Mouse (Mus musculus) CH12.LX (cell line): Measurements from ENCODE around the gene Cryzl2. TPM values are rescaled to one million over a fixed set of nuclear protein-coding genes. Genes with fewer than 3 reads are reported as not detected.

ENCODE experiments used
- DNase-seq: peaks from one replicate; pipeline ENCODE4 v3.0.0-alpha.2; 2013; ENCODE audit errors: extremely low read depth
- H3K27ac ChIP-seq: 2 replicates; pipeline ENCODE4 v1.5.1; 2012; ENCODE audit warnings: low read depth, mild to moderate bottlenecking, control low read depth, moderate library complexity; ENCODE audit not compliant: insufficient read depth
- H3K27me3 ChIP-seq: replicated peaks from 2 replicates; pipeline ENCODE3; 2012; ENCODE audit warnings: inconsistent platforms
- H3K36me3 ChIP-seq, 2 experiments: replicated peaks in 1 of 2; 2 replicates each; pipeline versions ENCODE3 to v1.6.1; 2012; ENCODE audit warnings: inconsistent platforms in 1 of 2, low read length in 1 of 2, mild to moderate bottlenecking in 1 of 2, mixed read lengths in 1 of 2, moderate library complexity in 1 of 2; ENCODE audit not compliant: control insufficient read depth in 1 of 2, insufficient read depth in 1 of 2
- H3K4me1 ChIP-seq, 2 experiments: 2 replicates each; pipeline ENCODE4 v1.6.1; 2012; ENCODE audit warnings: inconsistent platforms in 1 of 2, moderate library complexity in 1 of 2; ENCODE audit not compliant: insufficient read depth in 2 of 2, control insufficient read depth in 1 of 2
- H3K4me2 ChIP-seq: 2 replicates; pipeline ENCODE4 v1.6.1; 2012; ENCODE audit warnings: low read depth, mild to moderate bottlenecking, control low read depth; ENCODE audit not compliant: poor library complexity, insufficient read depth, severe bottlenecking
- H3K4me3 ChIP-seq, 3 experiments: fragments of 150-350 bp in 1 of 3; sonication (generic) in 1 of 3; replicated peaks in 1 of 3; 2 replicates each; pipeline versions ENCODE3 to v1.5.1; 2011 to 2012; ENCODE audit warnings: low read depth in 2 of 3, low read length in 2 of 3, mild to moderate bottlenecking in 2 of 3, moderate library complexity in 2 of 3, control low read depth in 1 of 3, improper control_type of control experiment in 1 of 3, inconsistent platforms in 1 of 3, mixed read lengths in 1 of 3; ENCODE audit not compliant: poor library complexity in 1 of 3
- H3K79me2 ChIP-seq: replicated peaks from 2 replicates; pipeline ENCODE4 v1.6.1; 2012; ENCODE audit warnings: mild to moderate bottlenecking, moderate library complexity; ENCODE audit not compliant: control insufficient read depth, poor library complexity, insufficient read depth, severe bottlenecking; ENCODE audit errors: extremely low read depth
- H3K9ac ChIP-seq: 2 replicates; pipeline ENCODE4 v1.6.1; 2012; ENCODE audit warnings: low read depth, mild to moderate bottlenecking, control low read depth, moderate library complexity; ENCODE audit not compliant: insufficient read depth
- H3K9me3 ChIP-seq: replicated peaks from 2 replicates; pipeline ENCODE3; 2012; ENCODE audit warnings: low read length, inconsistent platforms, mixed read lengths
- BHLHE40 ChIP-seq: IDR thresholded peaks from 2 replicates; pipeline ENCODE4 v1.6.1; 2011; ENCODE audit warnings: mild to moderate bottlenecking, low read depth, low read length, improper control_type of control experiment
- CHD1 ChIP-seq: IDR thresholded peaks from 2 replicates; pipeline ENCODE4 v1.6.1; 2012; ENCODE audit warnings: low read depth, low read length, improper control_type of control experiment, inconsistent platforms
- CHD2 ChIP-seq: IDR thresholded peaks from 2 replicates; pipeline ENCODE4 v1.6.1; 2011; ENCODE audit warnings: low read length, improper control_type of control experiment
- CTCF ChIP-seq, 2 experiments: IDR thresholded peaks in 1 of 2; conservative IDR thresholded peaks in 1 of 2; 2 replicates each; pipeline ENCODE4 v1.5.1; 2011 to 2012; ENCODE audit warnings: low read depth in 2 of 2, low read length in 2 of 2, improper control_type of control experiment in 1 of 2, inconsistent platforms in 1 of 2, mild to moderate bottlenecking in 1 of 2, moderate library complexity in 1 of 2
- E2F4 ChIP-seq: IDR thresholded peaks from 2 replicates; pipeline ENCODE4 v1.6.1; 2011; ENCODE audit warnings: low read depth, low read length, improper control_type of control experiment; ENCODE audit not compliant: insufficient replicate concordance
- ELF1 ChIP-seq: IDR thresholded peaks from 2 replicates; pipeline ENCODE4 v1.6.1; 2014; ENCODE audit warnings: low read depth, mild to moderate bottlenecking, inconsistent platforms, low read length, improper control_type of control experiment
- EP300 ChIP-seq: IDR thresholded peaks from 2 replicates; pipeline ENCODE4 v1.6.1; 2011; ENCODE audit warnings: low read length, improper control_type of control experiment
- ETS1 ChIP-seq: conservative IDR thresholded peaks from 2 replicates; pipeline ENCODE4 v1.6.1; 2012; ENCODE audit warnings: low read depth, mild to moderate bottlenecking, inconsistent platforms, low read length, improper control_type of control experiment, moderate library complexity
- HCFC1 ChIP-seq: IDR thresholded peaks from 2 replicates; pipeline ENCODE4 v1.6.1; 2012; ENCODE audit warnings: low read depth, mild to moderate bottlenecking, inconsistent platforms, low read length, improper control_type of control experiment
- IRF4 ChIP-seq: IDR thresholded peaks from 2 replicates; pipeline ENCODE4 v1.6.1; 2014; ENCODE audit warnings: low read depth, mild to moderate bottlenecking, inconsistent platforms, low read length, improper control_type of control experiment
- JUN ChIP-seq: IDR thresholded peaks from 2 replicates; pipeline ENCODE4 v1.6.1; 2011; ENCODE audit warnings: low read depth, mild to moderate bottlenecking, low read length, improper control_type of control experiment, moderate library complexity; ENCODE audit not compliant: insufficient read depth
- JUND ChIP-seq: conservative IDR thresholded peaks from 2 replicates; pipeline ENCODE4 v1.6.1; 2011; ENCODE audit warnings: low read depth, low read length, improper control_type of control experiment
- KAT2A ChIP-seq: IDR thresholded peaks from 2 replicates; pipeline ENCODE4 v1.6.1; 2012; ENCODE audit warnings: low read length, improper control_type of control experiment, inconsistent platforms; ENCODE audit not compliant: insufficient replicate concordance
- MAFK ChIP-seq: IDR thresholded peaks from 2 replicates; pipeline ENCODE4 v1.6.1; 2011; ENCODE audit warnings: low read length, improper control_type of control experiment; ENCODE audit not compliant: insufficient replicate concordance
- MAX ChIP-seq: IDR thresholded peaks from 2 replicates; pipeline ENCODE4 v1.6.1; 2011; ENCODE audit warnings: low read length, improper control_type of control experiment
- MAZ ChIP-seq: IDR thresholded peaks from 2 replicates; pipeline ENCODE4 v1.6.1; 2012; ENCODE audit warnings: low read depth, mild to moderate bottlenecking, inconsistent platforms, low read length, improper control_type of control experiment, moderate library complexity
- MEF2A ChIP-seq: IDR thresholded peaks from 2 replicates; pipeline ENCODE4 v1.6.1; 2014; ENCODE audit warnings: low read depth, mild to moderate bottlenecking, inconsistent platforms, low read length, improper control_type of control experiment, borderline replicate concordance
- MXI1 ChIP-seq: IDR thresholded peaks from 2 replicates; pipeline ENCODE4 v1.6.1; 2011; ENCODE audit warnings: mild to moderate bottlenecking, low read depth, low read length, improper control_type of control experiment
- MYC ChIP-seq: IDR thresholded peaks from 2 replicates; pipeline ENCODE4 v1.6.1; 2011; ENCODE audit warnings: low read depth, mild to moderate bottlenecking, improper control_type of control experiment, low read length
- NELFE ChIP-seq: IDR thresholded peaks from 2 replicates; pipeline ENCODE4 v1.6.1; 2011; ENCODE audit warnings: low read depth, low read length, improper control_type of control experiment
- NRF1 ChIP-seq: IDR thresholded peaks from 2 replicates; pipeline ENCODE4 v1.6.1; 2014; ENCODE audit warnings: low read depth, mild to moderate bottlenecking, inconsistent platforms, low read length, improper control_type of control experiment, moderate library complexity
- PAX5 ChIP-seq: IDR thresholded peaks from 2 replicates; pipeline ENCODE4 v1.6.1; 2012; ENCODE audit warnings: low read length, inconsistent platforms, mixed read lengths
- POLR2A ChIP-seq: IDR thresholded peaks from 2 replicates; pipeline ENCODE4 v1.6.1; 2011; ENCODE audit warnings: low read depth, mild to moderate bottlenecking, improper control_type of control experiment, low read length
- POLR2AphosphoS2 ChIP-seq: IDR thresholded peaks from 2 replicates; pipeline ENCODE4 v1.6.1; 2011; ENCODE audit warnings: low read depth, low read length, improper control_type of control experiment
- RAD21 ChIP-seq: IDR thresholded peaks from 2 replicates; pipeline ENCODE4 v1.6.1; 2011; ENCODE audit warnings: low read depth, mild to moderate bottlenecking, low read length, improper control_type of control experiment, moderate library complexity
- RCOR1 ChIP-seq: conservative IDR thresholded peaks from 2 replicates; pipeline ENCODE4 v1.6.1; 2012; ENCODE audit warnings: low read depth, mild to moderate bottlenecking, inconsistent platforms, low read length, improper control_type of control experiment
- SIN3A ChIP-seq: IDR thresholded peaks from 2 replicates; pipeline ENCODE4 v1.6.1; 2012; ENCODE audit warnings: low read length, improper control_type of control experiment, inconsistent platforms
- SMC3 ChIP-seq: IDR thresholded peaks from 2 replicates; pipeline ENCODE4 v1.6.1; 2011; ENCODE audit warnings: low read depth, low read length, improper control_type of control experiment
- TBP ChIP-seq: conservative IDR thresholded peaks from 2 replicates; pipeline ENCODE4 v1.6.1; 2011; ENCODE audit warnings: low read depth, low read length, improper control_type of control experiment
- TCF12 ChIP-seq: IDR thresholded peaks from 2 replicates; pipeline ENCODE4 v1.6.1; 2014; ENCODE audit warnings: low read depth, mild to moderate bottlenecking, inconsistent platforms, low read length, improper control_type of control experiment
- UBTF ChIP-seq: IDR thresholded peaks from 2 replicates; pipeline ENCODE4 v1.6.1; 2012; ENCODE audit warnings: low read depth, mild to moderate bottlenecking, inconsistent platforms, low read length, improper control_type of control experiment, moderate library complexity
- USF1 ChIP-seq: IDR thresholded peaks from 2 replicates; pipeline ENCODE4 v1.6.1; 2014; ENCODE audit warnings: low read depth, mild to moderate bottlenecking, inconsistent platforms, low read length, improper control_type of control experiment
- USF2 ChIP-seq: conservative IDR thresholded peaks from 2 replicates; pipeline ENCODE4 v1.6.1; 2011; ENCODE audit warnings: low read depth, low read length, improper control_type of control experiment
- ZC3H11A ChIP-seq: IDR thresholded peaks from 2 replicates; pipeline ENCODE4 v1.6.1; 2012; ENCODE audit warnings: low read depth, mild to moderate bottlenecking, inconsistent platforms, low read length, improper control_type of control experiment
- ZKSCAN1 ChIP-seq: IDR thresholded peaks from 2 replicates; pipeline ENCODE4 v1.6.1; 2012; ENCODE audit warnings: low read depth, inconsistent platforms, low read length, improper control_type of control experiment, borderline replicate concordance
- ZMIZ1 ChIP-seq: IDR thresholded peaks from 2 replicates; pipeline ENCODE4 v1.6.1; 2012; ENCODE audit warnings: low read depth, mild to moderate bottlenecking, inconsistent platforms, low read length, improper control_type of control experiment
- ZNF384 ChIP-seq: IDR thresholded peaks from 2 replicates; pipeline ENCODE4 v1.6.1; 2012; ENCODE audit warnings: low read depth, low read length, improper control_type of control experiment, inconsistent platforms
- dilution Hi-C: fragments of 300-500 bp; cut with MboI; formaldehyde crosslinking; loops from 2 replicates; pipeline ENCODE4 v1.14.3; 2020; ENCODE audit warnings: low sequenced_read_pairs; ENCODE audit not compliant: extremely low pct_unique_long_range_greater_than_20kb, extremely low pct_ligation_motif_present
- in situ Hi-C: fragments of 300-500 bp; cut with MboI; formaldehyde crosslinking; loops from 3 replicates; pipeline ENCODE4 v1.14.3; 2019; ENCODE audit warnings: low sequenced_read_pairs, low pct_ligation_motif_present, low pct_unique_long_range_greater_than_20kb, mixed read lengths
- polyA plus RNA-seq: library from polyadenylated mRNA; unstranded; fragments of >175 nt; gene quantifications from 2 replicates; pipeline ENCODE4 v1.2.1, GENCODE M21; 2012; ENCODE audit warnings: low read depth; ENCODE audit not compliant: insufficient read length
- total RNA-seq, 2 experiments: library from RNA; depleted of rRNA; stranded (reverse); fragments of 300-350 nt in 1 of 2; fragments of >200 nt in 1 of 2; gene quantifications; 2 replicates each; pipeline ENCODE4 v1.2.3; 2012 to 2014

Cryzl2 gene
- total RNA-seq (2012; rRNA removed) (24.6 and 41.0 TPM in 2 replicates), total RNA-seq (2014; rRNA removed) (23.6 and 25.0 TPM in 2 replicates), polyA plus RNA-seq (22.5 and 28.3 TPM in 2 replicates)

DNA sequence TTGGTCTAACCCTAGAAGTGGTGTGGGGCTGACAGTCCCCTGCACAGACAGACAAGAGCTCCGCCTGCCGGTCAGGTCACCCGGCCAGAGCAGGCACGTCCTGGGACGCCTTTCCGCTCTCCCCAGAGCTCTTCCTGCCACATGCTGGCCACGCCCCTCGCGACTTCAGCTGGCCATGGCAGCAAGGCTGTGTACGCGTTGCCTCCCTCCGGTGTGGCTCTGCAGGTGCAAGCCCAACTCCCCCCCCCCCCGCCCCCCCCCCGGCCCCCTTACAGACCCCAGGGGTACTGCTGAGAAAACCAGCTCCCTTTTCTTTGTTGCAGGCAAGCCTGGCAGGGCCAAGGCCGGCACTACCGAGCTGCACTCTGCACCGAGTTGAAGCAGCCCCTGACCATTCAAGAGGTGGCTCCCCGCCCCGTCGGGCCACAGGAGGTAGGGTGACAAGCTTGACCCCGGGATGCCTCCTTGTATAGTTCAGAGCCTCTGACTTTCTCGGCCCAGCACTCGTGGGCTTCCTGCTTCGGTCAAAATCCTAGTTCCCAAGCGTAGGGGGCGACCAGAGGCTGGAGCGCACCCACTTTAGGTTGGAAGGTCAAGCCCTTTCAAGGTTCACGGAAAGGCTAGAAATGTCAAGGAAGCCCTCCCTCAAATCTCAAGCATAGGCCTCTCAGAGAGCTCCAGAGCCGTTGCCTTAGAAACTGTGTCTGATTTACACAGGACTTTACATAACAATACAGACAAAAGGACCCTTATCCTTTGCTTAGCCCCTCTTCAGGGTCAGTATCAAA lies at the start of gene Cryzl2:
Gene Cryzl2, plus strand, starts transcription at position 157 of the 788 bp plus-strand sequence.
- H3K4me1 ChIP-seq: peaks cover 3 to 18% of the 10 kb centered on the region in 2 experiments; a peak in 3 of 4 replicates
- H3K4me3 ChIP-seq: peak within 1 kb of the TSS; percentile 65 to 76 (median 69)
- dilution Hi-C loops (no loop called here), in situ Hi-C loops (loop anchor here (10.0 kb wide), 1 partner anchor 714 kb away; no protein-coding TSS in a partner anchor)
- H3K79me2 ChIP-seq: no peaks in the 10 kb centered on the region
- peak; percentile 92 for DNase-seq
- peak within 1 kb of the TSS; percentile 68 for H3K9ac ChIP-seq
- H3K27me3 ChIP-seq: no peaks in the 10 kb centered on the region
- peaks cover 6 to 21% of the 10 kb centered on the region in 2 experiments for H3K36me3 ChIP-seq
- no peak within 1 kb of the TSS for H3K27ac ChIP-seq
- peak within 1 kb of the TSS; percentile 53 for H3K4me2 ChIP-seq
- H3K9me3 ChIP-seq: no peaks in the 10 kb centered on the region
- TF ChIP-seq KAT2A (no peak), RCOR1 (no peak), JUN (no peak), MYC (peak; percentile 79; the same call in 1 of the 2 replicates), PAX5 (no peak), USF1 (peak; percentile 31), CHD1 (no peak), NELFE (peak; percentile 75), ZC3H11A (peak; percentile 20), ZMIZ1 (peak; percentile 67; the same call in 1 of the 2 replicates), MAX (peak; percentile 82), TCF12 (peak; percentile 74), UBTF (no peak), MXI1 (peak; percentile 94), ZNF384 (no peak), SIN3A (peak; percentile 92), CTCF (conservative IDR thresholded peaks at IDR 0.05 in 1 of 2, IDR thresholded peaks at IDR 0.05 in 1 of 2; ENCODE audit: low read depth in 2 of 2, low read length in 2 of 2) (peak; percentile 53 to 92), ZKSCAN1 (no peak), JUND (no peak), MEF2A (peak; percentile 52; the same call in 1 of the 2 replicates), USF2 (no peak), HCFC1 (peak; percentile 66), TBP (0 out of 2 replicates have a peak, but pooled peaks have one; percentile 45), SMC3 (peak; percentile 77), ETS1 (no peak; the same call in 1 of the 2 replicates), ELF1 (peak; percentile 89), NRF1 (peak; percentile 40; the same call in 1 of the 2 replicates), MAFK (no peak), RAD21 (peak; percentile 85), IRF4 (0 out of 2 replicates have a peak, but pooled peaks have one; percentile 59), MAZ (0 out of 2 replicates have a peak, but pooled peaks have one; percentile 40), EP300 (0 out of 2 replicates have a peak, but pooled peaks have one; percentile 20), POLR2A (peak; percentile 63; the same call in 1 of the 2 replicates), E2F4 (no peak), POLR2AphosphoS2 (no peak), BHLHE40 (peak; percentile 44), CHD2 (0 out of 2 replicates have a peak, but pooled peaks have one; percentile 9)
